Mouse (Mus musculus): ENCODE results near the gene Dst. TPM values are rescaled to one million over a fixed set of nuclear protein-coding genes. Genes with fewer than 3 reads are reported as not detected.

Gene Dst
- total and polyA plus RNA-seq, 3 experiments, result 9.1 to 28.0 (median 20.5) TPM

GRCm38 (mm10) chr1:34309396-34309795 is 401.4 kb downstream of the Dst start:
- in situ Hi-C loops (cut with MboI; ENCODE audit: low pct_ligation_motif_present, low pct_unique_long_range_greater_than_20kb, low sequenced_read_pairs), result no loop called here
- DNase-seq (ENCODE audit: extremely low read depth), result no peak
- Histone ChIP-seq H3K27ac (ENCODE audit: insufficient read depth, low read depth) (no peak overlapping the region), H3K4me2 (ENCODE audit: insufficient read depth, low read depth, poor library complexity, severe bottlenecking) (no peak overlapping the region), H3K36me3 (replicated peaks in 1 of 2; ENCODE audit: control insufficient read depth in 1 of 2, insufficient read depth in 1 of 2, low read length in 1 of 2) (peaks cover 4 to 31% of the 10 kb centered on the region in 2 experiments), H3K9ac (ENCODE audit: insufficient read depth, low read depth) (no peak overlapping the region), H3K4me3 (replicated peaks in 1 of 3; ENCODE audit: low read depth in 2 of 3, low read length in 2 of 3, poor library complexity in 1 of 3) (no peak overlapping the region), H3K79me2 (replicated peaks; ENCODE audit: control insufficient read depth, extremely low read depth, insufficient read depth, poor library complexity, severe bottlenecking) (no peaks in the 10 kb centered on the region), H3K9me3 (replicated peaks; ENCODE audit: low read length) (no peaks in the 10 kb centered on the region), H3K27me3 (replicated peaks) (no peaks in the 10 kb centered on the region), H3K4me1 (ENCODE audit: control insufficient read depth in 1 of 2, insufficient read depth in 2 of 2) (no peaks in the 10 kb centered on the region)
- dilution Hi-C loops (cut with MboI; ENCODE audit: extremely low pct_ligation_motif_present, extremely low pct_unique_long_range_greater_than_20kb, low sequenced_read_pairs), result no loop called here
- TF ChIP-seq EP300 (IDR thresholded peaks at IDR 0.05; ENCODE audit: low read length), result no peak
- TF ChIP-seq RCOR1 (conservative IDR thresholded peaks at IDR 0.05; ENCODE audit: low read depth, low read length), result no peak
- no peak for TF ChIP-seq MEF2A (IDR thresholded peaks at IDR 0.05; ENCODE audit: borderline replicate concordance, low read depth, low read length)

- dilution Hi-C loops (cut with MboI; ENCODE audit: extremely low pct_ligation_motif_present, extremely low pct_unique_long_range_greater_than_20kb, low sequenced_read_pairs), result no loop called here
- H3K27ac ChIP-seq (ENCODE audit: insufficient read depth, low read depth), result no peak overlapping the region
- no peak overlapping the region for H3K4me3 ChIP-seq (replicated peaks in 1 of 3; ENCODE audit: low read depth in 2 of 3, low read length in 2 of 3, poor library complexity in 1 of 3)
- DNase-seq (ENCODE audit: extremely low read depth), result no peak
- H3K79me2 ChIP-seq (replicated peaks; ENCODE audit: control insufficient read depth, extremely low read depth, insufficient read depth, poor library complexity, severe bottlenecking), result no peaks in the 10 kb centered on the region
- H3K27me3 ChIP-seq (replicated peaks), result no peaks in the 10 kb centered on the region
- H3K36me3 ChIP-seq (replicated peaks in 1 of 2; ENCODE audit: control insufficient read depth in 1 of 2, insufficient read depth in 1 of 2, low read length in 1 of 2), result peaks cover 4 to 24% of the 10 kb centered on the region in 2 experiments
- H3K4me1 ChIP-seq (ENCODE audit: control insufficient read depth in 1 of 2, insufficient read depth in 2 of 2), result no peaks in the 10 kb centered on the region
- TF ChIP-seq ZNF384 (IDR thresholded peaks at IDR 0.05; ENCODE audit: low read depth, low read length) (no peak), ETS1 (conservative IDR thresholded peaks at IDR 0.05; ENCODE audit: low read depth, low read length) (no peak), MYC (IDR thresholded peaks at IDR 0.05; ENCODE audit: low read depth, low read length) (no peak)
- no peak overlapping the region for H3K4me2 ChIP-seq (ENCODE audit: insufficient read depth, low read depth, poor library complexity, severe bottlenecking)
- in situ Hi-C loops (cut with MboI; ENCODE audit: low pct_ligation_motif_present, low pct_unique_long_range_greater_than_20kb, low sequenced_read_pairs), result no loop called here
- H3K9ac ChIP-seq (ENCODE audit: insufficient read depth, low read depth), result no peak overlapping the region
- H3K9me3 ChIP-seq (replicated peaks; ENCODE audit: low read length), result no peaks in the 10 kb centered on the region
Measured at GRCm38 (mm10) chr1:34310532-34311250, 402.7 kb downstream of the Dst start.

- TF ChIP-seq CTCF (conservative IDR thresholded peaks at IDR 0.05 in 1 of 2, IDR thresholded peaks at IDR 0.05 in 1 of 2; ENCODE audit: low read depth in 2 of 2, low read length in 2 of 2) (no peak), IRF4 (IDR thresholded peaks at IDR 0.05; ENCODE audit: low read depth, low read length) (no peak), EP300 (IDR thresholded peaks at IDR 0.05; ENCODE audit: low read length) (no peak), JUND (conservative IDR thresholded peaks at IDR 0.05; ENCODE audit: low read depth, low read length) (no peak), E2F4 (IDR thresholded peaks at IDR 0.05; ENCODE audit: insufficient replicate concordance, low read depth, low read length) (no peak), ZKSCAN1 (IDR thresholded peaks at IDR 0.05; ENCODE audit: borderline replicate concordance, low read depth, low read length) (no peak), ZMIZ1 (IDR thresholded peaks at IDR 0.05; ENCODE audit: low read depth, low read length) (no peak), USF2 (conservative IDR thresholded peaks at IDR 0.05; ENCODE audit: low read depth, low read length) (no peak), CHD1 (IDR thresholded peaks at IDR 0.05; ENCODE audit: low read depth, low read length) (no peak), NELFE (IDR thresholded peaks at IDR 0.05; ENCODE audit: low read depth, low read length) (no peak), CHD2 (IDR thresholded peaks at IDR 0.05; ENCODE audit: low read length) (no peak), NRF1 (IDR thresholded peaks at IDR 0.05; ENCODE audit: low read depth, low read length) (no peak), KAT2A (IDR thresholded peaks at IDR 0.05; ENCODE audit: insufficient replicate concordance, low read length) (no peak), POLR2A (IDR thresholded peaks at IDR 0.05; ENCODE audit: low read depth, low read length) (no peak), SIN3A (IDR thresholded peaks at IDR 0.05; ENCODE audit: low read length) (no peak)
Measured at GRCm38 (mm10) chr1:34312806-34313205, 404.8 kb downstream of the Dst start.

More at GRCm38 (mm10) chr1:34312806-34313205, 404.8 kb downstream of the Dst start:
- H3K9ac ChIP-seq (ENCODE audit: insufficient read depth, low read depth), result no peak overlapping the region
- H3K4me2 ChIP-seq (ENCODE audit: insufficient read depth, low read depth, poor library complexity, severe bottlenecking), result no peak overlapping the region
- H3K79me2 ChIP-seq (replicated peaks; ENCODE audit: control insufficient read depth, extremely low read depth, insufficient read depth, poor library complexity, severe bottlenecking), result no peaks in the 10 kb centered on the region
- H3K4me1 ChIP-seq (ENCODE audit: control insufficient read depth in 1 of 2, insufficient read depth in 2 of 2), result no peaks in the 10 kb centered on the region
- no peaks in the 10 kb centered on the region for H3K9me3 ChIP-seq (replicated peaks; ENCODE audit: low read length)
- peaks cover 2 to 8% of the 10 kb centered on the region in 2 experiments for H3K36me3 ChIP-seq (replicated peaks in 1 of 2; ENCODE audit: control insufficient read depth in 1 of 2, insufficient read depth in 1 of 2, low read length in 1 of 2)
- in situ Hi-C loops (cut with MboI; ENCODE audit: low pct_ligation_motif_present, low pct_unique_long_range_greater_than_20kb, low sequenced_read_pairs) (no loop called here), dilution Hi-C loops (cut with MboI; ENCODE audit: extremely low pct_ligation_motif_present, extremely low pct_unique_long_range_greater_than_20kb, low sequenced_read_pairs) (no loop called here)
- H3K4me3 ChIP-seq (replicated peaks in 1 of 3; ENCODE audit: low read depth in 2 of 3, low read length in 2 of 3, poor library complexity in 1 of 3), result no peak overlapping the region
- H3K27ac ChIP-seq (ENCODE audit: insufficient read depth, low read depth), result no peak overlapping the region
- no peaks in the 10 kb centered on the region for H3K27me3 ChIP-seq (replicated peaks)
- no peak for DNase-seq (ENCODE audit: extremely low read depth)
